Mouse (Mus musculus) left cerebral cortex, postnatal 14 days (tissue): ENCODE data around the gene Rab35. TPM values are rescaled to one million over a fixed set of nuclear protein-coding genes. Genes with fewer than 3 reads are reported as not detected.

Experiments used
- DNase-seq, 2 experiments: peaks; one replicate each; pipeline ENCODE4 v3.0.0; 2021 to 2022; ENCODE audit warnings: low spot score in 2 of 2, mixed read lengths in 1 of 2
- intact Hi-C: fragments of 180-260 bp; cut with DNase I; formaldehyde crosslinking; loops from one replicate; pipeline ENCODE4 v1.15.1; 2025
- total RNA-seq, 2 experiments: library from RNA; stranded (reverse); gene quantifications; 2 replicates each; pipeline ENCODE4 v1.2.3; 2021

Rab35 gene
- total RNA-seq, 2 experiments from 2014 or later: 85.5 to 86.3 TPM

- intact Hi-C loops: no loop called here
- no peak for DNase-seq
Measured at GRCm38 (mm10) chr5:115634046-115634445, 2.3 kb downstream of the Rab35 start.

DNA sequence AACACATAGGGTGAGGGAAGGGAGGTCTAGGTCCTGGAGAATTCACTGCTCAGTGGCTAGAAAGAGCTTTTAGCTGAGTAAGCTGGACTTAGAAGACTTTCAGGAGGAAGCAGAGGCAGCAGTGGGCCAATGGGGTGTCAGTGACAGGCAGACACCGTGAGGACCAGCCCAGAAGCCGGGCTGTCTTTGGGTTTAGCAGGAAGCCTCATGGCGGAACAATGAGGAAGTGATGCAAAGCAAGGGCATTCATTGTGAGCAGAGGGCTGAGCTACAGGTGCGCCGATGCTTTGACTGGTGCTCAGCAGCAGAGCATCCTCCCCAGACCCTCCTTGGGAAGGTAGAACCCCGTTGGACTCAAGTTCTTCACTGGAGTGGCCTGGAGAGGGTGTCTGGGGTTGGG, 3.8 kb downstream of the Rab35 start:
- intact Hi-C loops: no loop called here
- peak in 1 of 2 experiments; percentile 50 for DNase-seq

- DNase-seq: no peak
- intact Hi-C loops: no loop called here
Measured at GRCm38 (mm10) chr5:115644192-115644591, 12.5 kb downstream of the Rab35 start.

GRCm38 (mm10) chr5:115648876-115649275, 17.2 kb downstream of the Rab35 start:
- intact Hi-C loops: no loop called here
- no peak for DNase-seq

GRCm38 (mm10) chr5:115649699-115650098, 18.0 kb downstream of the Rab35 start:
- DNase-seq: no peak
- intact Hi-C loops: loop anchor here (10.0 kb wide), 1 partner anchor 255 kb away; no protein-coding TSS in a partner anchor

DNA sequence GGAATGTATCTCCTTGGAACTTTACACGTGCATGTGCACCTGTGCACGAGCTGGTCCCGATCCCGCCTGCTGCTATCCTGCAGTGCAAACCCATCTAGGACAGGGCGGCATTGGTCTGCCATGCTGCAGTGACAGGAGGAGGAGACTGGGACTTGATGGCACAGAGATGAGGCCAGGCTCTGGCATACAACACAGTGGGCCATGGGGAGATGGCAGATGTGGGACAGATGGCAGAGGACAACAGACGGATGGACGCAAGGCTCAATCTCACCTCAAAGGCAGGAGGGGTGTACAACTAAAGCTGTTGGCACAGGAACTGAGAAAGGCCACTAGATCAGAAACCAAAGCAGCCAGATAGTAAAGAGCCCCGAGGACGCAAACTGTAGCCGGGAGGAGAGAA, 19.2 kb downstream of the Rab35 start:
- intact Hi-C loops: loop anchor here (10.0 kb wide), 1 partner anchor 254 kb away; no protein-coding TSS in a partner anchor
- DNase-seq: no peak

DNA sequence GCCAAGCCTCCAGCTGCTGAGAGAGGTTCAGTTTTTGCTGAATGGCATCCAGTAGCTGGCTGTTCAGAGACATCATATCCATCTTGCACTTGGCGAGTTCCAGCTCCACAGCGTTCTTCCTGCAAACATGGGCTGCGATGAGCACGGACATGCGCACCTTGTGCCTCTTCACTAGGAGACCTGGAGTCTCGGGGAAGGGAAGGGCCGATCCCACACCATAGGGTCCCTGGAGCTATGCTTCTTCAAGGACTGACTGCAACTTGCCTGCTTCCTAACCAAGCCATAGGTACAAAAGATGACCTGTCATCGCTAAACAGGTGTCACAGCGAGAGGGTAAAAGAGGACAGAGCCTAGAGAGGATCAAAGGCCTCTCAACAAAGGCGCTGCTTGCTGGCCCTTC, 20.1 kb downstream of the Rab35 start:
- intact Hi-C loops: loop anchor here (2.0 to 10.0 kb wide), 2 partner anchors 81 to 253 kb away; no protein-coding TSS in a partner anchor
- no peak for DNase-seq

DNA sequence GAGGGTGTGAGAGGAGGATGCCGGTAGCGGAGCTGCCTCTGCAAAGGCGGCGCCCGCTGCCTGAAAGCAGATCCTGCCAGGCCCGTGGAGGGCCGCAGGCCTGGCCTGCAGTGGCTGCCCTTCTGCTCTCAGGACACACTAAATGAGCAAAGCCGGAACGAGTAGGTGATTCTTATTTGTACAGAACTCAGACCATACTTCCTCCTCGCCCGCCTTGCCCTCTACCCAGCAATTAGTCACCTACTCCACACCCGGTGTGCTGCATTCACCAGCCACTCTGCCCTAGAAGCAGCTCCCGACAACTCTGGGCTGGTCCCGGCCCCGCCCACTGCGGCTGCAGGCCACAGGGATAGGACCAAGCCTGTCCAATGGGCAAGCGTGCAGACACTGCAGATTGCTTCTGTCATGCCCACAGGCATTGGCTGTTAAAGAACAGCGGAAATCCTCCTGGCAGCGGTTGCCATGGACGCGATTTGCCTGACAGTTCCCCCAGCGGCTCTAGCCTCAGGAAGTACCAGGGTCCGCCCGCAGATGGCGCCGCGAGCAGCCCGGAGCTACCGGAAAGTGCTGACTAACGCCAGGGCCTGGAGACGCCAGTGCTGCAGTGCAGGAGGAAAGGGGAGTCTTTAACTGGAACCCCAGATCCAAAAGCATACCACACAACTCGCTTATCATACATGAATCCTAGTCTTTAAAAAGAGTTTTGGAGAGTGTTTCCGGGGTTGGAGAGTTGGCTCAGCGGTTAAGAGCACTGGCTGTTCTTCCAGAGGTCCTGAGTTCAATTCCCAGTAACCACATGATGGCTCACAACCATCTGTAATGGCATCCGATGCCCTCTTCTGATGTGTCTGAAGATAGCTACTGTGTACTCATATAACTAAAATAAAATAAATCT, 21.2 kb downstream of the Rab35 start:
- DNase-seq: peak; percentile 100
- intact Hi-C loops: loop anchor here (2.0 to 10.0 kb wide), 2 partner anchors 80 to 252 kb away; no protein-coding TSS in a partner anchor

DNA sequence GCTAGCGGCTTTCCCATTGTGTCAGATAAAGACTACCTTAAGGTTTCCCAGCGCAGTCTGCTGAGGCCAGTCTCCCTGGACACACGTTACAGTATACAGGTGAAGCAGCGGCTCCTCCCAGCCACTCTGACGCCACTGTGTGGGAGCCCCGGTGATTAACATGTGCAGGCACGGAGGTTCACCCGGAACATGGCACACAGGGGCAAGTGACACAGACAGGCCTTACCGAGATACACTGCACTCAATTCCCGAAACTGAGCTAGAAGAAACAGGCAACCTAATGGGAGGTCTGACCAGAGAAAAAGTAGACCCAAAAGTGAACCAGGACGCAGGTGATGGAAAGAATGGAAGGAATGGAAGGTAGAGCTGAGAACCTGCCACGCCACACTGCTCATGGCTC, 22.1 kb downstream of the Rab35 start:
- DNase-seq: no peak
- intact Hi-C loops: loop anchor here (2.0 to 10.0 kb wide), 2 partner anchors 79 to 251 kb away; no protein-coding TSS in a partner anchor

DNA sequence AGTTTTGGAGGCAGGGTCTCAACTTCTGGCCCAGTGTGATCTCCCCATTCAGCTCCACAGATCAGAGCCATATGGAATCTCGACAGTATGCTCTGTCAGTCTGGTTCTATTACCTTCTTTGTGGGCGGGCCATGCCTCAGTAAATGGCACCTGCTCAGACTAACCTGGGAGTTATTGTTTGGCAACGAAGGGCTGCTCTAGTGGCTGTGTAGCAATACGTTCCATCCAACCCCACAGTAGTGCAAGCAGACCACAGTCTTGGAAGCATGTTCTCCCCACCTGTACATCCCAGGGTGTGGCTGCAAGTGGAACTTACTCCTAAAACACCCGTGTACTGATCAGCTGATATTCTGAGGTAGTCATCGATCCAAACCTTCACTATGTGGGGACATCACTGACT, 25.0 kb downstream of the Rab35 start:
- no peak for DNase-seq
- intact Hi-C loops: loop anchor here (10.0 kb wide), 1 partner anchor 248 kb away; no protein-coding TSS in a partner anchor

- DNase-seq: no peak
- intact Hi-C loops: loop anchor here (10.0 kb wide), 1 partner anchor 248 kb away; no protein-coding TSS in a partner anchor
Measured at GRCm38 (mm10) chr5:115657234-115657633, 25.5 kb downstream of the Rab35 start.

DNA sequence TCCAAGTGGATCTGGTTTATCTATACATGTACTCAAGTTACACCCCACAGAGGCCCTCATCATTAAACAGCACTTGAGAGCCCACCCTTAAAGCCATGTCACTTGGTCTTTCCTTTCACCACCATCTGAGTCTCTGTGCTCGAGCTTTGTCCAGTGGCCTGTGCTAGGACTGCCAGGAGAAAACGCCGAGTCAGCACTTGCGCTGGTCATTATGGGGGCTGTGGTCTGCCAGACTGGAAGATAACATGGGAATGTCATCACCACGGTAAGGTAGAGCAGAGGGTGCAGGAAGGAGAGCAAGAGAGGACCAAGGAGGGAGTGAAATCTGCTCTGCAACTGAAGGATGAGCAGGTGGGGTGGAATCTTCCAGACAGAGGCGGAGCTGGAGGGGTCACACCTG, 26.6 kb downstream of the Rab35 start:
- no peak for DNase-seq
- intact Hi-C loops: loop anchor here (10.0 kb wide), 1 partner anchor 246 kb away; no protein-coding TSS in a partner anchor

DNA sequence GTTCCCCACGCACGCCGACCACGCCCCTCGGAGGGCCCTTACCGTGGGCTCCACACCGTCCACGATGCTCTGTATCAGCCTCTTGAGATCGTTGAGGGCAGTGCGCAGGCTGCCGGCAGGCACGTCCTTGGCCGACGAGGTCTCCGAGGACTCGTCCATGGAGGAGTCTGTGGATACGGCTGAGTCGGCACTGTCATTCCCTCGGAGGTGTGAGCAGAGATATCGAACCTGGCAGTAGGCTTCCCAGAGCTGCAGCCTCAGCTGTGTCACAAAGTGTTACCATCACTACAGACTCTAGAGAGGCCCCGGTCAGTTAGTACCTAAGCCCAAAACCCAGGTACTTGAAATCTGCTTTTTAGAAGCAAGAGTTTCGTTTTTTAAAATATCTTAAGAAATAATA, 30.9 kb downstream of the Rab35 start:
- intact Hi-C loops: no loop called here

DNA sequence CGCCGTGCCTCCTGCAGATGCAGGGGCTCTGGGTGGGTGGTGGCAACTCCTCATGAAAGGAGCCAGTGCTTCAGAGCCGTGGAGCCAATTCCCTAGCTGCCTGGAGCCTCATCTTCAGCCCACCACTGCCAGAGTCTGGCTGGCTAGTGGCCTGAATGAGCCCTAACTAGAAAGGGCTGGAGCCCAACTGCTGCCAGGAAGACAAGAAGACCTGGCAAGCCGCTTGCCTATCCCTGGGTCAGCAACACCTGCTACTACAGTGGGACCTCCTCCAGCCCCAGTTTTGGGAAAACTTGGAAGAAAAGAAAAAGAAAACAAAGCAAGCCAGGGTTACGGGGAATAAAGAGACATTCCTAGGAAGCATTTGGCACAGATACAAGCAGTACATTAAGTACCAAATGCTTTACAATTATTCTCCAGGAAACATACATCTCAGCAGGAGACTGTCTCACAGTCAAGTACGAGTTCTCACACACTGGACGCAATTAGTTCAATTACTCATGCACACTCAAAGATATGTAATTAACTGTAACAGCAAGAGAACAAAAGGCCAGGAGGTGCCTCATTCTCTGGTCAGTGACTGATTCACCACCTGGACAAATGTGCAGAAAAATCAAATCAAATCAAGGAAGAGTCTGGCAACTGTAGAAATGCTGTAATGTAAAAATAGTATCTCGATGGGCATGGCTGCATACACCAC, 34.8 kb downstream of the Rab35 start:
- intact Hi-C loops: no loop called here
- no peak for DNase-seq

More for the DNA sequence above, 30.9 kb downstream of the Rab35 start:
- no peak for DNase-seq

- intact Hi-C loops: no loop called here
- no peak for DNase-seq
Measured at GRCm38 (mm10) chr5:115667210-115667609, 35.5 kb downstream of the Rab35 start.

GRCm38 (mm10) chr5:115667894-115668293, 36.2 kb downstream of the Rab35 start:
- DNase-seq: no peak
- intact Hi-C loops: no loop called here

GRCm38 (mm10) chr5:115668986-115669385, 37.3 kb downstream of the Rab35 start:
- DNase-seq: no peak
- intact Hi-C loops: no loop called here

DNA sequence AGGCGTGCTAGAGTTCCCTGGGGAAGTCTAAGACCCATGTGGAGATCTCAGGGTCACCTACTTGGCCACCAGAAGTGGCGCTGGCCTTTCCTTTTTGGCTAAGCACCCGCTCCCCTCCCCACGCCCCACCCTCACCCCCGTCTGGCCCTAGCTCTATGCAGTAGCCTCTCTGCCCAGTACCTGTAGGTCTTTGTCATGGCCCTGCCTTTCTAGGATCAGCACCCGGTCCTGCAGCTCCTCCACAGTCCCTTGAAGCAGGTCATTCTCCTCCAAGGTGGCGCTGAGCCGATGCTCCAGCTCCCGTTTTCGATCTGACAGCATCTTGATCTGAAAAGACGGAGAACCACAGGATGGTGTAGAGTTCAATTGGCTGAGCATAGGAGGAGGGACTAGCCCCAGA, 38.3 kb downstream of the Rab35 start:
- no peak for DNase-seq
- intact Hi-C loops: no loop called here

DNA sequence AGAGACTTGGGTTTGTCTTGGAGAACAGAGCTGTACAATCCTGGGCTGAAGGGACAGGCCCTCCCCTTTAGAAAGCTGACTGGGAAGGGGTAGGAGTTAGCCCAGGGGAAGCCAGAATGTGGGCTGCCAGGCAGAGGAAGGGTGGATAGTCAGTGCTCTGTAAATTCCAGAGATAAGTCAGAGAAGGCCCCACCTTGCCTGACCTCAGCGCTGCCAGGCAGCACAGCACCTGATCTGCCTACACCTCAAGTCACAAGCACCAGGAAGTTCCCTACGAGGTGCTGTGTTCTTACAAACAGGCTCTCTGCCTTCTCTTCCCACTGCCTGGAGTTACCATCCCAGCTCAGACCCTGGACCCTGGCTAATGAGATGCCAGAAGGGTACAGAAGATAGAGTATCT, 38.7 kb downstream of the Rab35 start:
- intact Hi-C loops: no loop called here
- no peak for DNase-seq

DNA sequence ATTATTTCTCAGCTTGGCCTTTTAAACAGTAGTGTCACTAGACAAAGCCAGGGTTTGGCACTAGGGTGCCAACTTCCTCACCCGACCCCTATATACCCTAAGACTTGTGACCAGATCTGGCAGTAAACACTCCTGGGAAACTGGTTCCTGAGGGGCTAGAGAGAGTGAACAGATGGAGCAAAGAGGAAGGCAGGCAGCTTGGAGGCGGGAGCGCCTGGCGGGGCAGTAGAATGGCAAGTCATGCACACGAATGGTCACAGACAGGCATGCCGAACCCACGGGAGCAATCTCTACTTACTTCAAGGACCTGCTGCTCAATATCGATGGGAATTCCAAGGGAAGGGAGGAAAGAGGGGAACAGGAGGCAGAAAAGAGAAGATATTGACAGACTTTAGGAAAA, 40.1 kb downstream of the Rab35 start:
- intact Hi-C loops: no loop called here
- DNase-seq: no peak
